Mouse (Mus musculus): ENCODE measurements around the gene Rgs3.
A peak's percentile ranks its signal among the peaks of the same experiment; 100 is the strongest.

- TF ChIP-seq POLR2A (IDR thresholded peaks at IDR 0.05; ENCODE audit: low read depth, low read length): no peak
- TF ChIP-seq CTCF (conservative IDR thresholded peaks at IDR 0.05; ENCODE audit: insufficient read depth, insufficient read length, low read depth, low read length): 0 out of 2 replicates have a peak, but pooled peaks have one; percentile 11
Observed at GRCm38 (mm10) chr4:62681467-62681866, 121.8 kb downstream of the Rgs3 start.

Measured in kidney, adult 2 months (tissue).